Mouse (Mus musculus): ENCODE data around the gene Rap1gds1.

DNA sequence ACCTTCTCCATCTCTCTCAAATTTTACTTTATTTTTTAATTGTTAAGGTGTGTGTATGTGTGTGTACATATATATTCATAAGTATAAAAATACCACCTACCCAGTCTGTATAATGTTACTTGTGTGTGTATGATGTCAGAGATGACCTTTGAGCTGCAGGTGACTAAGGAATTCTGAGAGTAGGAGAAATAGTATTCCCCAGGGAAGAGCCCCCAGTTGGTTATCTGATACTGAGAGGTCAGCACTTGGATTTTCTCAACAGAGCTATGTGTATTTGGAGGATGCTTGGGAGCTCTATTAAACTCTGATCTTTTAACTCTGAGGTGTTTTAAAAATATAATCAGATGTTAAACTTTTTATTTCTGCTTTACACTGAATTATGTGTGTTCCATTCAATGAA is 43.4 kb upstream of the Rap1gds1 start:
- TF ChIP-seq CTCF (conservative IDR thresholded peaks at IDR 0.05; ENCODE audit: low read length) = no peak
- no peak for TF ChIP-seq POU5F1 (IDR thresholded peaks at IDR 0.05; ENCODE audit: borderline replicate concordance, low read length)

Measured in E14TG2a.4 (cell line).